Mouse (Mus musculus) mouse embryonic stem cell (cell line): ENCODE results near the gene Elk1.

ENCODE experiments used
- in situ Hi-C, 2 experiments: fragments of 300-500 bp; cut with MboI; formaldehyde crosslinking; loops; 1 replicate in 1 of 2; 3 replicates in 1 of 2; pipeline ENCODE4 v1.14.3; 2019 to 2020; ENCODE audit warnings: low sequenced_read_pairs in 2 of 2, low pct_unique_long_range_greater_than_20kb in 1 of 2, mixed read lengths in 1 of 2; ENCODE audit not compliant: unreplicated experiment in 1 of 2

Gene Elk1

DNA sequence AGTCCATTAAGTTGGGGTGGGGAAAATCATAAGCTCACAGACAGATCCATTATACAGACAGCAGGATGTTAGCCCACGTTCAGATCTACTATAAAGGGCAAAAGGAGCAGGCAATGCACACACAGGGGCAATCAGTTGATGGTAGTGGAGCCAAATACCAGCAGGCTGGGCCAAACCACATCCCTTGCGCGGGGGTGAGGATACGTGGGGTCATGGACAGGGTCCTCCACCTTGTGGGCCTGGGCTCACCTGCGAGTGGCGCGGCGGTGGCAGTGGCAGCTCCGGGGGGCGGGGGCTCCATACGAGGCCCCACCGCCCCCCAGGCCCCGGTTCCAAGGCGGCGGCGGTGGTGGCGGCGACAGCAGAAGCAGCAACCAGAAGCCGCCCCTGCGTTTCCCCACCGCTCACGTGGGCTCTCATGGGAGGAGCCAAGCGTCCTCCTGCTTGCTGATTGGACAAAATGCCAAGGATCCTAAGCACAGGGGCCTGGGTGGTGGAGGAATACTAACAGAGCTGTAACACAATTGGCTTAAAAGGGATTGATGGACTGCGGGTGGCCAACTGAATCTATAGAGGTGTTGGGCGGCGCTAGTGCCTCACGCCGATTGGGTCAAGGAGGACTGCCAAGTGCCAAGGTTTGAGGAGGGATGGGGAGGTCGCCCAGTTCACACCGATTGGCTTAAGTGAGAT lies at the start of gene Elk1:
TSS of gene Elk1 (minus strand) at position 418 of the 690 bp plus-strand sequence.
- in situ Hi-C loops, result loop anchor here in 1 of 2 experiments (10.0 kb wide), 1 partner anchor 276 kb away; no protein-coding TSS in a partner anchor

DNA sequence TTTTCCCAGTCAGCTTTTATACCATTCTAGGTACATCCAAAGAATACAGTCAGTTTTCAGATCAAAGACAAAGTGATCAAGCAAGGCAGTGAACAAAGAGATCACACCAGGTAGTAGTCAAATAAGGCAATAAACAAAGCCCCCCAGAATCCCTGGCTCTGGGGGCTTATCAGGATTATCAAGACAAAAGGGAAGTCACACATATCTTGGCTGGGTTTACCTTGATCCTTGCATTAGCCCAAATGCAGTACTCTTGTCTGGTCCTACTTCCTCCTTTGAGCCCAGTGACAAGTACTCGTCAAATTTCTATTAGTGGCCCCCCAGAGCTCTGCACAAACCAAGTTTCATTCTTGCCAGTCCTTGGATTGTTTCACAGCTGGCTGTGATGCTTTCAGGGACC lies 30.5 kb upstream of the Elk1 start:
- in situ Hi-C loops, result no loop called here

DNA sequence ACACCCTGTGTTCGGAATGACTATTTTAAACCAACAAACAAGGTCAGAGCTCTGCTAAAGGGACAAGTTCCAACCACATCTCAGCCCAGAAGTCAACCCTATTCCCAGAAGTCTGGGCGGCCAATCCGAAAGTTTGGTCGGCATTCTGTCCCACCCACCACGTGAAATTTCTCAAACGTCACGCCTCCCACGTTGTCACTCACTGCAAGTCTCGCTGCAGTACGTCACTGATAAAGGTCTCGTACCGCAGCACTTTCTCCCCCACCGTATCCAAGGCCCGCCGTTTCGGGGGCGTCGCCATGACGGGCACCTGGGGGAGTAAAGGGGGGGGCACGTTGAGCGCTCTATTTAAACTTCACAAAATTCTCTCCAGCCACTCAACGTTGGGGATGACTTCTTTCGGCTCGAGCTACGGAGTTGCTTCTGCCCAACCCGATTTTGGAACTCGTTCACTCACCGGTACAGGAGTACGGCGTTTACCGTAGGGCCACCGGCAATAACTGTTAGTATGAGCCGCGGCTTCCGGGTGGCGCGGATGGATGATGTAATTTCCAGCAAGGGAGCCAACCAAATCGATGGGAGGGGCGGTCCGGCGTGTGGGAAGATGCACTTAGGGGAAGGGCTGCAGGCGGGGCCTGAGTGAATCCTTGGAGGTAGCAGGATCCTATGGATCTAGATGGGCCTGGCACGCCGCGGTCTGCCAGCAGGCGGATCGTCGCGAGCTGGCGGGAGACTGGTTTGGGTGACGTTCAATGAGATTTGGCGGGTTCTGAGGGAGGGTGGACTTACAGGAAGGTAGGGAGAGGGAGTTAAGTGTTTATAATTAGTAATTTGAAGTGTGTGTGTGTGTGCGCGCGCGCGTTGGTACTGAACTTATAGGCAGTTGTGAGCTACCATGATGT lies 11.3 kb upstream of the Elk1 start, which contains the start of gene Uxt:
TSS of gene Uxt (minus strand) at position 541 of the 902 bp plus-strand sequence.
- in situ Hi-C loops, result no loop called here

DNA sequence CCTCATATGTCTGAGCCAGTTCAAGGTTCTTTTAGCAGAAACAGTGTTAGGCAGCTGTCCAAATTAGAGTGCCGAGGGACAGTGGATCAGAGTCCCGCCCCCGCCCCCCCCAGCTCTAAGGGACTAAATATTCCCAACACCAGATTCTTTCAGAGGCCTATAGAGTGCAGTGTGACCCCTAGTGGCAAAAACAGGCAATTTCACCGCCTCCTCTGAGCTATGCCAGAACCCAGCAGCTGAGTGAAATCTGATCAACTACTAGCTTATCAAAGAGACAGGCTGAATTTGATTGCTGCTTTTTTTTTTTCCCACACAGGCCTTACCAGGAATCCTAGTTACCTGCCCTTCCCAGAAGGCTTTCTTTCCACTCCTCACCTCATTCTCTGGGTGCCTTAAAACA lies 4.4 kb downstream of the Elk1 start:
- in situ Hi-C loops, result no loop called here

DNA sequence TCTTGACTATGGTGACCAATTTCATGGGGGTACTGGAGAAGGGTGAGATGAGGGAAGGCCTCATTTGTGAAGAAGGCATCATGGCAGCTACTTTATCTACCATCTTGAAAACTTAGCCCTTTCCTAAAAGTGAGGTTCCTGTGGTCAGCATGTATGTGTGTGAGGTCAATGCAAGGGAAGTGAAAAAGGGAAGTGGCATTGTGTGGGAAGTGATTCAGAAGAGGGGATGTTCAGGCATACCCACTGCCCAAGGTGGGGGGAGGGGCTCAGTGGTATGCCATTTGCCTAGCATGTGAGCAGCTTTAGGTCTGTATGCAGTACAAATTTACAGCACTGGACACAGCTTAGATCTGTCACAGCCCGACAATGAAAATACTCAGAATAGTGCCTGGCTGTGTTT lies 18.4 kb downstream of the Elk1 start:
- in situ Hi-C loops, result no loop called here

- in situ Hi-C loops, result no loop called here
Measured at GRCm38 (mm10) chrX:20931364-20931763, 19.0 kb downstream of the Elk1 start, which contains the start of gene Cfp. Cfp (minus strand) TSS chrX:20931555.

- in situ Hi-C loops, result no loop called here
Measured at GRCm38 (mm10) chrX:20929859-20930258, 20.5 kb downstream of the Elk1 start.

- in situ Hi-C loops, result no loop called here
Measured at GRCm38 (mm10) chrX:20924976-20925375, 25.4 kb downstream of the Elk1 start.

- in situ Hi-C loops, result no loop called here
Measured at GRCm38 (mm10) chrX:20923506-20923905, 26.9 kb downstream of the Elk1 start.

DNA sequence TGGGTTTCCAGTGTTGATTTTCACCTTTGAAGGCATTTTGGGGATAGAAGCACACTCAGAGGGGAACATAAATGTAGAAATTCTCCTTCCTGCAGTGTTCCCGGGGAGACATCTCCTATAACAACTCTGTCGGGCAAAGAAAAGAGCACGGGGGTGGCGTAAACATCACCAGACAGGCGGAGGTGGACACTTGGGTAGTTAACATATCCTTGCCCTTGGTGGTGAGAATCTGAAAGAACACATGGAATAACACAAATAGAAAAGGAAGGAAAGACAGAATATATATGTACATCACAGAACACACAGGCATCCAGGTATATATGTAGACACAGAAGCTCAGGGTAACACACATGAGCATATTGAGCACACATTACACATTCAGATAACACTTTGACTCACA lies 29.0 kb downstream of the Elk1 start:
- in situ Hi-C loops, result no loop called here

GRCm38 (mm10) chrX:20920844-20921364 lies 29.5 kb downstream of the Elk1 start, which contains the start of gene Syn1:
Syn1 (minus strand) TSS chrX:20921004.
- in situ Hi-C loops, result no loop called here

- in situ Hi-C loops, result no loop called here
Measured at GRCm38 (mm10) chrX:20920249-20920843, 30.1 kb downstream of the Elk1 start.

DNA sequence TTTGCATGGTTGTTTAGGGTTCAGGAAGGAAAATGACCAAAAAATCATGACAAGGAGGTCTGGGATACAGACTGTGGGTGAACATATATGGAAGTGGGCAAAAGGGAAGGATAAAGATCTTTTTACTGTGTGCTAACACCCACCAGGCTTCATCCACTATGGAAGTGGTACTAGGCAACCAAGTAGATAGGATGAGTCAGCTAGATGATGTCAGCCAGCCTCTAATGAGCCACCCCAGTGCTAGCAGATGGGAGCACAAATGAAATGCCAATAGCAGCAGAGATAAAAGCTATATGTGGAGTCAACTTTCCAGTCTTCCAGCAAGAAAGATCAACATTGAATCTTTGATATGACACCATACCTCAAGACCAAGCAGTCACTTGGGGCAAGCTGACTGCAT lies 35.3 kb downstream of the Elk1 start:
- in situ Hi-C loops, result no loop called here

DNA sequence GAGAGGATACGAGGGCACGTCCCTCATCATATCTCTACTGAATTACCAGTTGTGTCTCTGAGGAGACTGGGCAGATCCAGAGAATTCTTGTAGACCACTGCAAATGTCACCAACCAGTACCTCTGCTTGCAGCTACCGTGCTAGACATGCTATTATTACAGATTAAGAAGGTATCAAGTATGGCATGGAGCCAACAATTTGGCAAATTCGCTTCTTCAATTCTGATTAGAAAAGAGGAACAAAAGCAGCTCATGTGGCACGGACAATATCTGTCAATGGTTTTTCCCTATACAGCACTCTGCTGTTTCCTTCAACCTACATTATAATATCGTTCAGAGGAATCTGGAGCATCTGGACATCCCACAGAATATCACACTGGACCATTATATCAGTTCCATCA lies 36.7 kb downstream of the Elk1 start:
- in situ Hi-C loops, result no loop called here

DNA sequence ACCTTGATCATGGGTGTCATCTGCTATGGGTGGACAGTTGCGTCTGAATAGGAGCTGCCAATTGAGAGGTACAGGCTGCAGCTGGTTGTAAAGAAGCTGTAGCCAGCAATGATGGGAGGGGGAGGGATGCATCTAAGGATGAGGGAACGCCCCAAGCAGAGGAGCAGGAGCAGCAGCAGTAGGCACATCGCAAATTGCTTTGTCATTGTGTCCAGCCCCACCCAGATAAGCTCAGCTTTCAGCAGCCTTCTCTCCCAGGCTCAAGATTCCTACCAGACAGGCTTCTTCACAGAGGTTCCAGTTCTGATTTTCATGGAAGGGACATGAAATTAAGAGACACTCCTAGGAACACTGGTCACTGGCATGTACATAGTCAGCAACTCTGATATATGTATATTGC lies 40.3 kb downstream of the Elk1 start:
- in situ Hi-C loops, result no loop called here
